Mouse (Mus musculus) midbrain, embryonic 12.5 days (tissue): ENCODE measurements around the gene Snapin. TPM values are rescaled to one million over a fixed set of nuclear protein-coding genes. Genes with fewer than 3 reads are reported as not detected.
A peak's percentile ranks its signal among the peaks of the same experiment; 100 is the strongest.

Source experiments
- ATAC-seq: fragments of 200-750 bp; cut with Nextera tagmentation; 2 replicates; pipeline ENCODE4 v1.8.0; 2017; ENCODE audit warnings: low read depth, moderate TSS enrichment, moderate library complexity; ENCODE audit not compliant: low FRiP score
- H3K27ac ChIP-seq: fragments of 300-500 bp; sonication (generic); replicated peaks from 2 replicates; pipeline ENCODE4 v1.5.1; 2016; ENCODE audit warnings: mild to moderate bottlenecking
- H3K27me3 ChIP-seq: fragments of 300-500 bp; sonication (generic); 2 replicates; pipeline ENCODE4 v1.6.1; 2016; ENCODE audit warnings: mild to moderate bottlenecking
- H3K36me3 ChIP-seq: fragments of 300-500 bp; sonication (generic); 2 replicates; pipeline ENCODE4 v1.6.1; 2016
- H3K4me1 ChIP-seq: fragments of 300-500 bp; sonication (generic); 2 replicates; pipeline ENCODE4 v1.6.1; 2016
- H3K4me2 ChIP-seq: fragments of 300-500 bp; sonication (generic); replicated peaks from 2 replicates; pipeline ENCODE4 v1.6.1; 2016; ENCODE audit warnings: mild to moderate bottlenecking, moderate library complexity
- H3K4me3 ChIP-seq: fragments of 300-500 bp; sonication (generic); 2 replicates; pipeline ENCODE4 v1.5.1; 2016; ENCODE audit warnings: mild to moderate bottlenecking
- H3K9ac ChIP-seq: fragments of 300-500 bp; sonication (generic); replicated peaks from 2 replicates; pipeline ENCODE4 v1.6.1; 2016; ENCODE audit warnings: mild to moderate bottlenecking, moderate library complexity
- H3K9me3 ChIP-seq: fragments of 300-500 bp; sonication (generic); 2 replicates; pipeline ENCODE4 v1.6.1; 2016; ENCODE audit warnings: mild to moderate bottlenecking
- WGBS: fragments of 180-500 bp; shearing (Covaris S2); methylation state at CpG from one replicate; pipeline ENCODE4 v1.1.7; 2016; 5-methylcytosine and 5-hydroxymethylcytosine counted together
- polyA plus RNA-seq: library from polyadenylated mRNA; unstranded; fragments of >200 nt; fragmentation: Nextera tagmentation; extraction: Ambion mirVana; gene quantifications from 2 replicates; pipeline ENCODE4 v1.2.1, GENCODE M21; 2016

Snapin gene
- polyA plus RNA-seq, 1 experiment from 2014 or later: 79.8 TPM

- H3K4me2 ChIP-seq: no peak overlapping the region
- no peaks in the 10 kb centered on the region; the same call in 1 of the 2 replicates for H3K4me1 ChIP-seq
- WGBS: 95% methylated on average over 7 of the region's 7 CpGs
- peaks cover 54% of the 10 kb centered on the region for H3K36me3 ChIP-seq
- H3K27me3 ChIP-seq: no peaks in the 10 kb centered on the region
- H3K4me3 ChIP-seq: no peak overlapping the region
- no peak for ATAC-seq
- H3K27ac ChIP-seq: no peak overlapping the region
- H3K9me3 ChIP-seq: no peaks in the 10 kb centered on the region
- H3K9ac ChIP-seq: no peak overlapping the region
These were observed 5.2 kb upstream of the Snapin start for GRCm38 (mm10) chr3:90495850-90496525.

- H3K27ac ChIP-seq: no peak overlapping the region
- 70% methylated on average over 4 of the region's 4 CpGs for WGBS
These were observed 3.2 kb upstream of the Snapin start for GRCm38 (mm10) chr3:90493831-90494540.

GRCm38 (mm10) chr3:90491350-90491749 is 517 bp upstream of the Snapin start:
- H3K36me3 ChIP-seq: peaks cover 44% of the 10 kb centered on the region
- peaks cover 4% of the 10 kb centered on the region for H3K4me1 ChIP-seq
- H3K27ac ChIP-seq: no peak overlapping the region
- H3K9me3 ChIP-seq: no peaks in the 10 kb centered on the region
- 31% methylated on average over 2 of the region's 2 CpGs for WGBS
- no peak overlapping the region for H3K9ac ChIP-seq
- H3K27me3 ChIP-seq: no peaks in the 10 kb centered on the region
- no peak overlapping the region for H3K4me2 ChIP-seq
- ATAC-seq: no peak; the same call in 1 of the 2 replicates
- no peak overlapping the region for H3K4me3 ChIP-seq

More at GRCm38 (mm10) chr3:90493831-90494540, 3.2 kb upstream of the Snapin start:
- Histone ChIP-seq H3K4me3 (no peak overlapping the region), H3K9me3 (no peaks in the 10 kb centered on the region), H3K9ac (no peak overlapping the region), H3K4me1 (peaks cover 4% of the 10 kb centered on the region), H3K27me3 (no peaks in the 10 kb centered on the region), H3K4me2 (no peak overlapping the region), H3K36me3 (peaks cover 43% of the 10 kb centered on the region)
- ATAC-seq: no peak

- ATAC-seq: no peak
- H3K27ac ChIP-seq: no peak overlapping the region
- H3K4me2 ChIP-seq: no peak overlapping the region
- no peak overlapping the region for H3K4me3 ChIP-seq
- peaks cover 56% of the 10 kb centered on the region for H3K36me3 ChIP-seq
- no peaks in the 10 kb centered on the region for H3K9me3 ChIP-seq
- H3K27me3 ChIP-seq: no peaks in the 10 kb centered on the region
- peaks cover 4% of the 10 kb centered on the region for H3K4me1 ChIP-seq
- WGBS: 92% methylated on average over 6 of the region's 6 CpGs
- H3K9ac ChIP-seq: no peak overlapping the region
These were observed 2.3 kb downstream of the Snapin start for GRCm38 (mm10) chr3:90488576-90488975.

GRCm38 (mm10) chr3:90486998-90487397 is 3.8 kb downstream of the Snapin start:
- no peak overlapping the region for H3K9ac ChIP-seq
- peaks cover 72% of the 10 kb centered on the region for H3K36me3 ChIP-seq
- peaks cover 4% of the 10 kb centered on the region for H3K4me1 ChIP-seq
- no peaks in the 10 kb centered on the region for H3K9me3 ChIP-seq
- 83% methylated on average over 5 of the region's 5 CpGs for WGBS
- H3K27me3 ChIP-seq: no peaks in the 10 kb centered on the region
- no peak overlapping the region for H3K4me3 ChIP-seq
- no peak overlapping the region for H3K27ac ChIP-seq
- no peak overlapping the region for H3K4me2 ChIP-seq
- ATAC-seq: no peak

GRCm38 (mm10) chr3:90475831-90476611 is 14.8 kb downstream of the Snapin start, which contains the start of gene Ilf2:
TSS of gene Ilf2 (plus strand) at chr3:90476126.
- Histone ChIP-seq H3K27ac (peak within 1 kb of the TSS; percentile 96), H3K27me3 (no peaks in the 10 kb centered on the region), H3K4me1 (peaks cover 10% of the 10 kb centered on the region; the same call in 1 of the 2 replicates), H3K4me3 (peak within 1 kb of the TSS; percentile 87), H3K4me2 (peak within 1 kb of the TSS; percentile 73), H3K36me3 (peaks cover 37% of the 10 kb centered on the region), H3K9me3 (no peaks in the 10 kb centered on the region), H3K9ac (peak within 1 kb of the TSS; percentile 91)
- peak; percentile 99 for ATAC-seq
- WGBS: under 1% methylated on average over 45 of the region's 45 CpGs

- peaks cover 30% of the 10 kb centered on the region for H3K36me3 ChIP-seq
- H3K4me1 ChIP-seq: peaks cover 10% of the 10 kb centered on the region; the same call in 1 of the 2 replicates
- H3K4me3 ChIP-seq: peak overlapping the region; percentile 19; the same call in 1 of the 2 replicates
- H3K27me3 ChIP-seq: no peaks in the 10 kb centered on the region
- H3K9ac ChIP-seq: no peak overlapping the region
- 42% methylated on average over 16 of the region's 16 CpGs for WGBS
- ATAC-seq: peak; percentile 27
- 0 out of 2 replicates have a peak overlapping the region, but pooled peaks have one; percentile 21 for H3K4me2 ChIP-seq
- H3K27ac ChIP-seq: no peak overlapping the region
- no peaks in the 10 kb centered on the region for H3K9me3 ChIP-seq
These were observed 15.5 kb downstream of the Snapin start for GRCm38 (mm10) chr3:90475151-90475830.

- Histone ChIP-seq H3K9me3 (no peaks in the 10 kb centered on the region), H3K4me3 (no peak overlapping the region), H3K9ac (no peak overlapping the region), H3K4me2 (no peak overlapping the region), H3K27ac (no peak overlapping the region), H3K4me1 (0 out of 2 replicates have a peak, but pooled peaks cover 5% of the 10 kb centered on the region), H3K36me3 (0 out of 2 replicates have a peak, but pooled peaks cover under 1% of the 10 kb centered on the region), H3K27me3 (peaks cover 8% of the 10 kb centered on the region; the same call in 1 of the 2 replicates)
- ATAC-seq: no peak
- 35% methylated on average over 3 of the region's 3 CpGs for WGBS
These were observed 18.6 kb downstream of the Snapin start for GRCm38 (mm10) chr3:90472213-90472612.

GRCm38 (mm10) chr3:90467618-90468300 is 23.1 kb downstream of the Snapin start:
- WGBS: 93% methylated on average over 10 of the region's 10 CpGs
- no peak overlapping the region for H3K9ac ChIP-seq
- H3K4me3 ChIP-seq: no peak overlapping the region
- no peak overlapping the region for H3K27ac ChIP-seq
- H3K36me3 ChIP-seq: no peaks in the 10 kb centered on the region
- peaks cover 14% of the 10 kb centered on the region for H3K4me1 ChIP-seq
- H3K27me3 ChIP-seq: peaks cover 47% of the 10 kb centered on the region
- H3K4me2 ChIP-seq: no peak overlapping the region
- no peak for ATAC-seq
- no peaks in the 10 kb centered on the region for H3K9me3 ChIP-seq

GRCm38 (mm10) chr3:90466311-90466766 is 24.5 kb downstream of the Snapin start:
- Histone ChIP-seq H3K27me3 (peaks cover 60% of the 10 kb centered on the region), H3K4me3 (peak overlapping the region; percentile 53)
- ATAC-seq: peak; percentile 48

More at GRCm38 (mm10) chr3:90466311-90466766, 24.5 kb downstream of the Snapin start:
- Histone ChIP-seq H3K4me1 (peaks cover 14% of the 10 kb centered on the region), H3K36me3 (no peaks in the 10 kb centered on the region), H3K9ac (peak overlapping the region; percentile 46; the same call in 1 of the 2 replicates), H3K27ac (no peak overlapping the region), H3K9me3 (no peaks in the 10 kb centered on the region), H3K4me2 (peak overlapping the region; percentile 86)
- WGBS: 0% methylated on average over 15 of the region's 15 CpGs
